Mouse (Mus musculus): ENCODE measurements around the gene D430041D05Rik. TPM values are rescaled to one million over a fixed set of nuclear protein-coding genes. Genes with fewer than 3 reads are reported as not detected.

Gene D430041D05Rik
- total RNA-seq, 2 experiments from 2014 or later, result 0.26 TPM; not detected in 1

- ATAC-seq (replicated peaks; ENCODE audit: low FRiP score, poor library complexity, severe bottlenecking), result no peak
Observed at GRCm38 (mm10) chr2:104358881-104359280, 51.9 kb downstream of the D430041D05Rik start.

DNA sequence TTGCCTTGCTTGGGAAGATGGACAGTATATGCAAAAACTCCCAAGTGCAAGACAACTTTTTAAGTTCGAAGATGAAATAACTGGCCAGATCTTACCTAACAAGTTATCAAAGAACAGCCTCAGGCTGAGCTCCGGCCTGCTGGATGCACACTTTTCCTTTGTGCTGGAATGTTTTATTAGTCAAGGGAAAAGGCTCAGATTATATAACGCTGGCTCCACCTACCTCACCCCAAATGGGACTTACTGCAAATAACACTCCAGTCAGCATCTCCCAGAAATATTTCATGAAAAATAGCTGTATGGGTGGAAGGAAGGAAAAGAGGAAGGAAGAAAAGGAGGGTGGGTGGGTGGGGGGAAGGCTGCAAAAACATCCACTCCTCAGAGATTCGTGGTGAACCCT is 54.3 kb downstream of the D430041D05Rik start:
- ATAC-seq (replicated peaks; ENCODE audit: low FRiP score, poor library complexity, severe bottlenecking), result no peak

- ATAC-seq (replicated peaks; ENCODE audit: low FRiP score, poor library complexity, severe bottlenecking), result no peak
Observed at GRCm38 (mm10) chr2:104354117-104354516, 56.7 kb downstream of the D430041D05Rik start.

DNA sequence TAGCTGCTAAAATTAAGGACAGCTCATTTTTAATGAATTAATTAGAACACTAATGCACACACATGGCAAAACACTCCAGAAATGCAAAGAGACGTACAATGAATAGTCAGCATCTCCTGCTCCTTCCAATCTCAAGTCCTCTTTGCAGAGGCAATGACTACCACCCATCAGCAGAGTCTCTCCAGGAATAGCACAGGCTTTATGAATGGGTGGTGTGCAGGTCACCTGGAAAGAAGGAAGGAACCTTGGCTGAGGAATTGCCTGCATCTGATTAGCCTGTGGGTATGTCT is 58.7 kb downstream of the D430041D05Rik start:
- no peak for ATAC-seq (replicated peaks; ENCODE audit: low FRiP score, poor library complexity, severe bottlenecking)

GRCm38 (mm10) chr2:104351415-104352203 is 59.2 kb downstream of the D430041D05Rik start:
- no peak for ATAC-seq (replicated peaks; ENCODE audit: low FRiP score, poor library complexity, severe bottlenecking)

DNA sequence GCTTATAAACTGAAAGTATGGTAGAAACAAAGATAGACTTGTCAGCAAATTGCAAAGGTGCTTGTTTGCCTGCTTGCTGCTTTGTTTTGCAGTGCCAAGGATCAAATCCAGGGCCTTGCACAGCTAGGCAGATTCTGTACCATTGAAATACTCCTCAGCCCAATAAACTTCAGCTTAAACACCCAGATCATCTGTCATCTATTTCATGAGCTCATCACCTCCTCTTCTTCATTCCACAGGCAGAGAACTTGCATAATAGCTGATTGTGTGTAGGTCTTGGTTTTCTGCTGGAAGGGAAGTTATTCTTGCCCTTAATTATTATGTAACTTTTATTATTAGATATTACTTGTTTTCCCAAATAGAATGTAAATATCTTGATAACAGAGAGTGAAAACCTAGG is 73.2 kb downstream of the D430041D05Rik start:
- ATAC-seq (replicated peaks; ENCODE audit: low FRiP score, poor library complexity, severe bottlenecking), result no peak

DNA sequence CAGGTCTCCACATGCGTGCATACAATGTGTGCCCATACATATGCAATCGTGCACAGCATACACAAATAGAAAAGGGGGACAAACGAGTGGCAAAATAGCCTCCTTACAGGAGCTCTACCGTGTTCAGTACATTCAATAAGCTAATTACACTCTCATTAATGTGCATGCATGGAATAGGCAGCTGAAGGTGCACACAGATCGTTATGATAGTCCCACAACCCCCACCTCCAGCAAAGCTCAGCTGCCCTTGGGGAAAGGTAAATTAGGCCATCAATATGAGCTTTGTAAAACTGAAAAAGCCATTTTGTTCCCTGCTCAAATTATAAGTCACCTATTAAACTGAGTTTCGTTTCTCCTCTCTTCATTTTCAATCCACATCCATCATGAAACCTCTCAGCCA is 75.0 kb downstream of the D430041D05Rik start:
- no peak for ATAC-seq (replicated peaks; ENCODE audit: low FRiP score, poor library complexity, severe bottlenecking)

DNA sequence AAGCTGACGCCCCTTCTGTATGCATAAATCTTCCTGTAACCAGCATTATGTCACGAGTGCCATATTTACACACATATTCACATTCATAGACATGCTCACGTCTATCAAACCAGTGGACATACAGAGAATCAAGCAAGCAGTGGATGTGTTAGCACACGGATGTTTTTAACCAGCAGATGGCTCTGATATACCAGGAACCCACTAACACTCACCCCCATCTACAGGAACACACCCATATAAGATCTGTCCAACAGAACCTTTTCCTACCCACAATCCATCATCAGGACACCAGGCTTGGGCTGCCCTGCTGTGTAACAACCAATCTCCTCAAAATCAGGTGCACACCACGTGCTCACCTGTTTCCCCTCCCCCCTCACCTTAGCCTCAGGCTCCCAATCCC is 76.9 kb downstream of the D430041D05Rik start:
- ATAC-seq (replicated peaks; ENCODE audit: low FRiP score, poor library complexity, severe bottlenecking), result no peak

GRCm38 (mm10) chr2:104332707-104333106 is 78.1 kb downstream of the D430041D05Rik start:
- ATAC-seq (replicated peaks; ENCODE audit: low FRiP score, poor library complexity, severe bottlenecking), result no peak

DNA sequence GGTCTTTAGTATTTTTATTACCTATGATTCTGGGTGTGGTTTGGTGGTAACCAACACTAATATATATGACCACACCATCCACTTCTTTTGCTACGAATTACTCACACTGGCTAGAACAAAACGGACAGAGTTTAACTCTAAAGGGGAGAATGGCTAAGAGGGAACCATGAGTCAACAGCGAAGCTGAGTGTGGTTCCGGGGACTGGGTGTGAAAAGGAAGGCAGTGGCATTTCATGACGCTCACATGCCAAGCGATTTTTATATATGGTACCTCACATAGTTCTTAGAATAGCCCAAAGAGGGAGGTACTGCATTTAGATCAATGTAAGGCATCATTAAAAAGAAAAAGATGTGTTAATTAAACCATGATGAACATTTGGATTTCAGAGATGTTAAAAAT is 79.6 kb downstream of the D430041D05Rik start:
- no peak for ATAC-seq (replicated peaks; ENCODE audit: low FRiP score, poor library complexity, severe bottlenecking)

- no peak for ATAC-seq (replicated peaks; ENCODE audit: low FRiP score, poor library complexity, severe bottlenecking)
Observed at GRCm38 (mm10) chr2:104327116-104327794, 83.6 kb downstream of the D430041D05Rik start.

GRCm38 (mm10) chr2:104323773-104324172 is 87.0 kb downstream of the D430041D05Rik start:
- ATAC-seq (replicated peaks; ENCODE audit: low FRiP score, poor library complexity, severe bottlenecking), result no peak

DNA sequence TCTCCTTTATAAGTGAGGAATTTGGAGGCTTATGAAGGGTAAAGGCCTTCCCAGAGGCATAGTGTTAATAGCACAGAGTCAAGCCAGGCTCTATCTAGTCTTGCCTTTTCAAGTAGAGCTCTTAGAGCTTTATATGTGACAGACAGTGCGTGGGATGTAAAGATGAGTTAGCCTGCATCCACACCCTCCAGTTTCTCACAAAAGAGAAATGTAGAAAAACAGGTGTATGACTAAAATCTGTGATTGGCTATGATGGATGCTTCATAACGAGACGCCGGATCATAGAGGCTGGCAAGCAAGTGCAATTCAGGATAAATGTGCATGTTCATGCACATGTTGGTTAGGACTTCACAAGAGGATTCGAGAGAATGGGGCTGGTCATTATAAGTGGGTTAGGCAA is 87.5 kb downstream of the D430041D05Rik start:
- no peak for ATAC-seq (replicated peaks; ENCODE audit: low FRiP score, poor library complexity, severe bottlenecking)

GRCm38 (mm10) chr2:104320061-104320624 is 90.7 kb downstream of the D430041D05Rik start:
- ATAC-seq (replicated peaks; ENCODE audit: low FRiP score, poor library complexity, severe bottlenecking), result no peak

DNA sequence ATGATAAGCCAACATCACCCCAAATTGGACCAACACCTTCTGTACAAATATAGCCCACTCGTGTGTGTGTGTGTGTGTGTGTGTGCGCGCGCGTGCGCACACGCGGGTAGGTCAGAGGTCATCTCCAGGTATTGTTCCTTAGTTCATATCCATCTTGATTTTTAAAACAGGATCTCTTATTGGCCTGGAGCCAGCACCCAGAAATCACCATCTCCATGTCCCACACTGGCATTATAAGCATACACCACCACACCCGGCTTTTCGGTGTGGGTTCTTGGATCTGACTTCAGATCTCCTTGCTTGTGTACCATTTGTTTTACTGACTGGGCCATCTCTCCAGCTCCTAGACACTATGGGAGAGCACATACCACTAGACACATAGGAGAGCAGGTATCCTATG is 91.4 kb downstream of the D430041D05Rik start:
- ATAC-seq (replicated peaks; ENCODE audit: low FRiP score, poor library complexity, severe bottlenecking), result no peak

DNA sequence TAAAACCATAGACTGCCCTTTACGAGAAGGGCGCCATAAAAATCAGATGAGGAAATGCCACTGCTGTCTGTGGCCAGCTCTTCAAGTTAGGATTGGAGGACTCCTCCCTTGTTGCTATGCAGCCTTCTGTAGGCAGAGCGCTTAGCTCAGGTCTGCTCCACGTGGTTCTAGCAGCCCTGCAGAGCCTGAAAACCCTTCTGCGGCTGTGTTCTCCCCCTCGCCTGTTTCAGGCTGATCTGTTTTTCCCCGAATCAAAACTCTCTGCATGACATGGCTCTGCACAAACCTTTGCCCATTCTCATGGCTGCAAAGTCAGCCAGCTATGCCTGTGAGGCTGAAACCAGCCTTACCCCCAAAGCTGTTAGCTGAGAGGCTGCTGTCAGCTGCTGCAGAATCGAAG is 91.9 kb downstream of the D430041D05Rik start:
- ATAC-seq (replicated peaks; ENCODE audit: low FRiP score, poor library complexity, severe bottlenecking), result no peak

DNA sequence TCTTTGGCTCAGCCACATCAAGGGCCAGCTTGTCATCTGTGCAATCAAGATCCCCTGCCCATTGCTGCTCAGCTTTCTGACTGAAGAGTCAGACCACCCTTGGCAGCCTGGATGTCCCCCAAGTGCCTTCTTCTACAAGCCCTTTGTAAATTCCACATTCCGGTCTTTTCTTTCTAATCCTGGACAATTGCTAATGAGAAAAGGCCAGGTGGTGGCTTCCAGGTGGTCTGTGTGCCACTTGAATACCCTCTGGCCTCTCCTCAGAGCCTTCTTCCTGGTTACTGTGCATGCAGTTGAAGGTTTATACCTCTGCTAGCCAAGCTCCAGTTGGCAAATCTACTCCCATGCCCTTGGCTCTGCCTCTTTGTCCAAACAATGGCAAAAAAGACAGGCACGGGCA is 92.6 kb downstream of the D430041D05Rik start:
- ATAC-seq (replicated peaks; ENCODE audit: low FRiP score, poor library complexity, severe bottlenecking), result no peak

- no peak for ATAC-seq (replicated peaks; ENCODE audit: low FRiP score, poor library complexity, severe bottlenecking)
Observed at GRCm38 (mm10) chr2:104317631-104318030, 93.2 kb downstream of the D430041D05Rik start.

DNA sequence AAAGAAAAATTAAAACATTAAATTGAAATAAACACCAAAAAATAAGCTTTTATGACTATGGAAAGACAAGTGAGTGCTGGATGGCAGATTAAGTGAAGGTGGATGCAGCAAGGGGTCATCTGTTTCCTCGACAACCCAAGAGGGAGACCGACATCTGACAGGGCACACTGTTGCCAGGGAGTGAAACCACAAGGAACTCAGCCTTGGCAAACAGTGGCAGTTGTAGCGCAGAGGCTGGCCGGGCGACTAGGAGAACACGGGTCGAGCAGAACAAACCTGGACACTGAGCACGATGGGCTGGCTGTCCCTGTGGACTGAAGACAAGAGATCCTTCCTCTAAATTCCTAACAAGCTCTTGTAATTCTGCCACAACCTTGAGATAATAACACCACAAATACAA is 94.3 kb downstream of the D430041D05Rik start:
- no peak for ATAC-seq (replicated peaks; ENCODE audit: low FRiP score, poor library complexity, severe bottlenecking)

DNA sequence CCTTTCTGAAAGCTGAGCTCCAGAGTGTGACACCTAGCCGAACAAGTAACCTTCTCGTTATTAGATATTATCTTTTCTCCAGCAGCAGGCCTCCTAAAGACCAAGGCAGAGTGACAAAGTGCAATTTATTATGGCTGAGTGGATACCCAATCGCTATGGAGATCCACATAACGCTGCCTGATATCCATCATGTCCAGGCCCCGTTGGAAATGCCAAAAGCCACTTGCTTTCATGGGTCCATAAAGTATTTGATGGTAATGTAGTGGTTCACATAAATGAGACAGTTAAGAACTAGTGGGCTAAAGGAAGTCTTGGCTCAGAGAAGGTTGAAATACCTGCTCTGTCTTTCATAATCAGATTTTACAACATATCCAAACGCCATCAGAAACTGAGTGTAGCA is 97.6 kb downstream of the D430041D05Rik start:
- no peak for ATAC-seq (replicated peaks; ENCODE audit: low FRiP score, poor library complexity, severe bottlenecking)

GRCm38 (mm10) chr2:104307102-104307501 is 103.7 kb downstream of the D430041D05Rik start:
- ATAC-seq (replicated peaks; ENCODE audit: low FRiP score, poor library complexity, severe bottlenecking), result no peak
